In genomic region chr12:108953838-108954237, GRCm38 (mm10) we compare ENCODE assay signal across 9 mouse cellular contexts. TPM values are rescaled to one million over a fixed set of nuclear protein-coding genes. Genes with fewer than 3 reads are reported as not detected.
DNase-seq lines count a peak whose midpoint lies in the region; ATAC-seq and TF ChIP-seq lines count a peak whose summit lies in the region.
"Had no signal": no experiment of that assay in that cellular context is flagged by ENCODE, and none has a peak within 500 bp of the region (broad histone marks: within the 10 kb centered on the region; RNA-seq: fewer than 3 reads in every experiment).

No protein-coding gene starts in this region.

- peaks cover 30% of the 10 kb centered on the region for H3K27me3 ChIP-seq in forebrain, embryonic 13.5 days
- H3K27me3 ChIP-seq: stomach, embryonic 15.5 days had no signal

- peak; percentile 21; the same call in 1 of the 2 replicates for TF ChIP-seq CTCF in olfactory bulb, adult 2 months (IDR thresholded peaks at IDR 0.05; ENCODE audit: insufficient read depth, low read depth, low read length)

- H3K36me3 ChIP-seq in forebrain, embryonic 13.5 days (ENCODE audit: poor library complexity, severe bottlenecking) = no peaks in the 10 kb centered on the region
- H3K36me3 ChIP-seq: stomach, embryonic 15.5 days had no signal

- H3K9ac ChIP-seq in forebrain, embryonic 13.5 days = peak overlapping the region; percentile 12; the same call in 1 of the 2 replicates
- H3K9ac ChIP-seq: stomach, embryonic 15.5 days had no signal

- H3K4me2 ChIP-seq in forebrain, embryonic 13.5 days = peak overlapping the region; percentile 27
- H3K4me2 ChIP-seq: stomach, embryonic 15.5 days had no signal

- peak; percentile 42; the same call in 1 of the 2 replicates for ATAC-seq in forebrain, embryonic 13.5 days

- intact Hi-C loops in left cerebral cortex, postnatal 14 days (cut with DNase I) = loop anchor here (10.0 kb wide), 1 partner anchor 441 kb away; no protein-coding TSS in a partner anchor

- H3K27ac ChIP-seq in forebrain, embryonic 13.5 days = peak overlapping the region; percentile 25; the same call in 1 of the 2 replicates
- no peak overlapping the region for H3K27ac ChIP-seq in olfactory bulb, adult 2 months (ENCODE audit: insufficient read depth, low read depth, low read length)
- H3K27ac ChIP-seq: stomach, embryonic 15.5 days had no signal

- H3K4me3 ChIP-seq in forebrain, embryonic 13.5 days = no peak overlapping the region
- H3K4me3 ChIP-seq in olfactory bulb, adult 2 months (ENCODE audit: insufficient read depth, low read depth, low read length) = no peak overlapping the region
- H3K4me3 ChIP-seq: stomach, embryonic 15.5 days had no signal

- no peak for TF ChIP-seq POLR2A in olfactory bulb, adult 2 months (IDR thresholded peaks at IDR 0.05; ENCODE audit: insufficient read depth, low read depth, low read length)

- DNase-seq in left cerebral cortex, postnatal 14 days (ENCODE audit: low spot score in 2 of 2) = peak; percentile 43 to 54
- DNase-seq in left cerebral cortex, adult 11 months (ENCODE audit: low spot score) = no peak
- DNase-seq in cerebellum, postnatal 36 days = peak; percentile 14 to 24
- DNase-seq in kidney, postnatal 10 days = peak; percentile 38
- no peak for DNase-seq in spleen, postnatal 36 days (ENCODE audit: low spot score in 2 of 2)
- no peak for DNase-seq in spleen, postnatal 14 days (ENCODE audit: low spot score in 2 of 2)

- no peaks in the 10 kb centered on the region for H3K9me3 ChIP-seq in forebrain, embryonic 13.5 days (replicated peaks)
- H3K9me3 ChIP-seq: stomach, embryonic 15.5 days had no signal

- H3K4me1 ChIP-seq in forebrain, embryonic 13.5 days = peaks cover 53% of the 10 kb centered on the region
- peaks cover 9% of the 10 kb centered on the region for H3K4me1 ChIP-seq in olfactory bulb, adult 2 months (ENCODE audit: control insufficient read depth, insufficient read depth, low read length)

- WGBS in forebrain, embryonic 13.5 days = 6% methylated on average over 6 of the region's 6 CpGs
- WGBS in olfactory bulb, adult 2 months = 45% methylated on average over 6 of the region's 6 CpGs

RNA-seq across cellular contexts. Expression of gene Wars, which starts 59.9 kb away (rescaled TPM):
- total RNA-seq in left cerebral cortex, postnatal 14 days (2021) = 10 to 100 TPM; 90.7 to 93.2 TPM
- 103 and 111 TPM in 2 replicates for polyA plus RNA-seq in forebrain, embryonic 13.5 days (2015; fragmentation: Nextera tagmentation; extraction: Ambion mirVana)
- polyA plus RNA-seq in olfactory bulb, adult 2 months (2012; ENCODE audit: insufficient read depth, insufficient read length, low replicate concordance, missing spikeins) = 429 TPM in 1 of 2 replicates, not detected in the other

Comparison
In these comparisons a context has a peak if more than half of its experiments do, and no peak if none do; other contexts are left out.
1. DNase-seq: peak in left cerebral cortex, postnatal 14 days (2 of 2), cerebellum, postnatal 36 days (2 of 2) and kidney, postnatal 10 days (single experiment); none in left cerebral cortex, adult 11 months (single experiment), spleen, postnatal 36 days (0 of 2) and spleen, postnatal 14 days (0 of 2).